Mouse (Mus musculus) G1E (cell line): ENCODE measurements around the gene Sowahb. TPM values are rescaled to one million over a fixed set of nuclear protein-coding genes. Genes with fewer than 3 reads are reported as not detected.

Source experiments
- ATAC-seq: 2 replicates; pipeline ENCODE4 v1.8.0; 2016; ENCODE audit warnings: mild to moderate bottlenecking; ENCODE audit not compliant: insufficient number of reproducible peaks, poor library complexity, low FRiP score, severe bottlenecking; ENCODE audit errors: extremely low read depth
- DNase-seq: peaks from one replicate; pipeline ENCODE4 v3.0.0; 2012; ENCODE audit warnings: low spot score
- H3K27me3 ChIP-seq: 2 replicates; pipeline ENCODE4 v1.6.1; 2012; ENCODE audit warnings: mild to moderate bottlenecking, low read length, inconsistent platforms; ENCODE audit not compliant: insufficient read depth
- H3K36me3 ChIP-seq: replicated peaks from 2 replicates; pipeline ENCODE3; 2012; ENCODE audit warnings: mild to moderate bottlenecking, inconsistent platforms
- H3K4me1 ChIP-seq: 2 replicates; pipeline ENCODE4 v1.6.1; 2012; ENCODE audit warnings: low read depth, low read length, inconsistent platforms, mixed read lengths; ENCODE audit not compliant: insufficient read depth
- H3K4me3 ChIP-seq: 2 replicates; pipeline ENCODE4 v1.5.1; 2012; ENCODE audit warnings: low read depth, mild to moderate bottlenecking, inconsistent platforms, low read length, moderate library complexity, mixed read lengths
- H3K9me3 ChIP-seq: replicated peaks from 2 replicates; pipeline ENCODE4 v1.6.1; 2012; ENCODE audit warnings: inconsistent platforms
- CTCF ChIP-seq: IDR thresholded peaks from 2 replicates; pipeline ENCODE4 v1.5.1; 2012; ENCODE audit warnings: low read depth, low read length, inconsistent platforms, mixed read lengths
- GATA1 ChIP-seq: IDR thresholded peaks from 2 replicates; pipeline ENCODE4 v1.6.1; 2012; ENCODE audit warnings: borderline replicate concordance, low read length, inconsistent platforms, mixed read lengths
- GATA2 ChIP-seq: IDR thresholded peaks from 2 replicates; pipeline ENCODE4 v1.6.1; 2012; ENCODE audit warnings: low read depth, low read length, inconsistent platforms, borderline replicate concordance
- POLR2AphosphoS5 ChIP-seq: IDR thresholded peaks from 2 replicates; pipeline ENCODE4 v1.6.1; 2012; ENCODE audit warnings: low read depth, low read length, inconsistent platforms; ENCODE audit not compliant: insufficient replicate concordance
- TAL1 ChIP-seq: conservative IDR thresholded peaks from 2 replicates; pipeline ENCODE4 v1.6.1; 2012; ENCODE audit warnings: low read depth, low read length, inconsistent platforms, mixed read lengths
- polyA plus RNA-seq: library from polyadenylated mRNA; stranded (reverse); fragments of >175 nt; gene quantifications from 2 replicates; pipeline ENCODE4 v1.2.3, GENCODE M21; 2012
- total RNA-seq, 2 experiments: library from RNA; stranded (forward) in 1 of 2; stranded (reverse) in 1 of 2; fragments of 200-1000 nt in 1 of 2; fragments of >200 nt in 1 of 2; fragmentation: Nextera tagmentation in 1 of 2; gene quantifications; 2 replicates each; pipeline ENCODE4 v1.2.3; 2014 to 2017

Sowahb gene
- total and polyA plus RNA-seq, 3 experiments, result 0.11 TPM; not detected in 2

- no peaks in the 10 kb centered on the region for H3K36me3 ChIP-seq
- no peak for ATAC-seq
- no peaks in the 10 kb centered on the region for H3K27me3 ChIP-seq
- no peaks in the 10 kb centered on the region for H3K9me3 ChIP-seq
- no peak overlapping the region for H3K4me3 ChIP-seq
- DNase-seq, result no peak
- peaks cover 36% of the 10 kb centered on the region for H3K4me1 ChIP-seq
- TF ChIP-seq GATA2, result no peak
- no peak for TF ChIP-seq POLR2AphosphoS5
- no peak for TF ChIP-seq GATA1
- no peak for TF ChIP-seq CTCF
- no peak for TF ChIP-seq TAL1
These were observed 46.3 kb downstream of the Sowahb start for GRCm38 (mm10) chr5:92998494-92999016.

- peaks cover 37% of the 10 kb centered on the region for H3K4me1 ChIP-seq
- no peak overlapping the region for H3K4me3 ChIP-seq
- no peaks in the 10 kb centered on the region for H3K36me3 ChIP-seq
- no peak for TF ChIP-seq TAL1
- no peak for TF ChIP-seq GATA2
- no peak for TF ChIP-seq POLR2AphosphoS5
- no peak for TF ChIP-seq CTCF
- TF ChIP-seq GATA1, result no peak
- H3K9me3 ChIP-seq, result no peaks in the 10 kb centered on the region
- H3K27me3 ChIP-seq, result no peaks in the 10 kb centered on the region
- ATAC-seq (no peak), DNase-seq (no peak)
These were observed 47.2 kb downstream of the Sowahb start for GRCm38 (mm10) chr5:92997428-92998120.

- no peaks in the 10 kb centered on the region for H3K27me3 ChIP-seq
- TF ChIP-seq GATA1 (no peak), POLR2AphosphoS5 (no peak), GATA2 (no peak), CTCF (no peak), TAL1 (no peak)
- no peak overlapping the region; the same call in 1 of the 2 replicates for H3K4me3 ChIP-seq
- H3K4me1 ChIP-seq, result peaks cover 31% of the 10 kb centered on the region
- no peak for DNase-seq
- no peaks in the 10 kb centered on the region for H3K36me3 ChIP-seq
- no peak for ATAC-seq
- H3K9me3 ChIP-seq, result no peaks in the 10 kb centered on the region
These were observed 50.0 kb downstream of the Sowahb start for GRCm38 (mm10) chr5:92994861-92995260.

- DNase-seq (peak; percentile 15), ATAC-seq (peak; percentile 86)
- Histone ChIP-seq H3K4me3 (no peak overlapping the region; the same call in 1 of the 2 replicates), H3K36me3 (no peaks in the 10 kb centered on the region), H3K9me3 (no peaks in the 10 kb centered on the region), H3K4me1 (peaks cover 31% of the 10 kb centered on the region), H3K27me3 (no peaks in the 10 kb centered on the region)
- no peak for TF ChIP-seq CTCF
- peak; percentile 47 for TF ChIP-seq TAL1
These were observed 50.5 kb downstream of the Sowahb start for GRCm38 (mm10) chr5:92994309-92994708.

- no peaks in the 10 kb centered on the region for H3K36me3 ChIP-seq
- ATAC-seq (no peak), DNase-seq (no peak)
- H3K27me3 ChIP-seq, result no peaks in the 10 kb centered on the region; the same call in 1 of the 2 replicates
- H3K9me3 ChIP-seq, result no peaks in the 10 kb centered on the region
- TF ChIP-seq CTCF, result no peak
- TF ChIP-seq GATA1, result no peak
- TF ChIP-seq POLR2AphosphoS5, result no peak
- TF ChIP-seq TAL1, result no peak
- no peak for TF ChIP-seq GATA2
- no peak overlapping the region for H3K4me3 ChIP-seq
- peaks cover 17% of the 10 kb centered on the region for H3K4me1 ChIP-seq
These were observed 52.7 kb downstream of the Sowahb start for GRCm38 (mm10) chr5:92992106-92992505.

Other genes with a start within 250 kb of the Sowahb start
- gene Sept11, start 48.4 kb upstream of the Sowahb start, total RNA-seq (2014; fragmentation: Nextera tagmentation), result 96.1 and 104 TPM in 2 replicates
- gene Sept11, start 48.4 kb upstream of the Sowahb start, total RNA-seq (2017), result 41.2 and 46.1 TPM in 2 replicates
- gene Sept11, start 48.4 kb upstream of the Sowahb start, polyA plus RNA-seq, result 20.4 and 25.4 TPM in 2 replicates
- 418 and 432 TPM in 2 replicates for gene Ccni, start 161.5 kb upstream of the Sowahb start, total RNA-seq (2014; fragmentation: Nextera tagmentation)
- 272 and 302 TPM in 2 replicates for gene Ccni, start 161.5 kb upstream of the Sowahb start, total RNA-seq (2017)
- 138 and 240 TPM in 2 replicates for gene Ccni, start 161.5 kb upstream of the Sowahb start, polyA plus RNA-seq
- 2.0 and 3.0 TPM in 2 replicates for gene 2010109A12Rik, start 161.5 kb upstream of the Sowahb start, total RNA-seq (2014; fragmentation: Nextera tagmentation)
- 1.4 and 3.7 TPM in 2 replicates for gene 2010109A12Rik, start 161.5 kb upstream of the Sowahb start, total RNA-seq (2017)
- gene 2010109A12Rik, start 161.5 kb upstream of the Sowahb start, polyA plus RNA-seq, result 0.12 and 0.26 TPM in 2 replicates
- 110 and 117 TPM in 2 replicates for gene Ccng2, start 222.2 kb upstream of the Sowahb start, total RNA-seq (2014; fragmentation: Nextera tagmentation)
- gene Ccng2, start 222.2 kb upstream of the Sowahb start, total RNA-seq (2017), result 215 and 251 TPM in 2 replicates
- gene Ccng2, start 222.2 kb upstream of the Sowahb start, polyA plus RNA-seq, result 30.9 and 35.2 TPM in 2 replicates